Mouse (Mus musculus) heart, postnatal 36 days (tissue): ENCODE measurements around the gene Ppp6r3. TPM values are rescaled to one million over a fixed set of nuclear protein-coding genes. Genes with fewer than 3 reads are reported as not detected.
A peak's percentile ranks its signal among the peaks of the same experiment; 100 is the strongest.

Experiments used
- DNase-seq, 2 experiments: peaks; one replicate each; pipeline ENCODE4 v3.0.0; 2021 to 2022
- intact Hi-C: fragments of 180-260 bp; cut with DNase I; formaldehyde crosslinking; loops from one replicate; pipeline ENCODE4 v1.15.1; 2025
- total RNA-seq, 2 experiments: library from RNA; stranded (reverse); gene quantifications; 2 replicates each; pipeline ENCODE4 v1.2.3; 2021

The Ppp6r3 gene
- total RNA-seq, 2 experiments from 2014 or later: 71.5 to 77.8 TPM

DNA sequence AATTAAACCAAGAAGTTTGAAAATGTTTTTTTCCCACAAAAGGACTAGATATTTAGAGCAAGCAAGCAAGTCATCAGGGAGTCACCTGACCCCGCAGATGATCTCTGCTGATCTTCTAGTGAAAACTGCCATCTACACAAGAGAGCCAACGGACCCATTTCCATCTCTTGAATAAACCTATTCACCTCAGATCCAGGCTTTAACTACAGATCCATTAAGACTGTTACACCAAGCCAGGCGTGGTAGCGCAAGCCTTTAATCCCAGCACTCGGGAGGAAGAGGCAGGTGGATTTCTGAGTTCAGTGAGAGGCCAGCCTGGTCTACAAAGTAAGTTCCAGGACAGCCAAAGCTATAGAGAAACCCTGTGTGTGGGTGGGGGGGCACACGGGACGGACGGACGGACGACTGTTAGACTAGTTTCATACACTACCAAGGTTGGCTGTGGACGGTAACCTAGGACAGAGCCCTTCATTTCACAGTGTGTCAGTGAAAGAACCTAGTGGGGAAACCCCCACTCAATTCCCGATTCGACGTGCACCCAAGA is 42.8 kb downstream of the Ppp6r3 start:
- intact Hi-C loops: loop anchor here (5.0 kb wide), 1 partner anchor 40 kb away; no protein-coding TSS in a partner anchor
- DNase-seq: no peak

DNA sequence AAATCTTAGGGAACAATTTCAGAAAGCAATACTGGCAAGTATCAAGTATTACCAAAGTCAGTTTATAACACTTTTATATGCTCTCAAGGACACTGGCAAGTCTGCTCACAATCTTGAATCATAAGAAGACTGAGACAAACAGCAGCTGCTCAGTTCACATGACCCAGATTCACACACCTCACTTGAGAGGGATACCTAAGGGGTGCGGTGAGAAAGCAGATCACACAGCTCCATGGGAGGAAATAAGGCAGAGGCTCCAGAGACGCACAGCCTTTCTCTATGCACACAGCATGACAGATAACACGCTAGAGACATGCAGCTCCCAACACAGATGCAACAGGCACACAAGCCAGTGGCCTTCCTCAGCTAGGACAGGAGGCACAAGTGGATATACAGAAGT is 45.8 kb downstream of the Ppp6r3 start:
- intact Hi-C loops: loop anchor here (5.0 kb wide), 1 partner anchor 43 kb away; no protein-coding TSS in a partner anchor
- no peak for DNase-seq

DNA sequence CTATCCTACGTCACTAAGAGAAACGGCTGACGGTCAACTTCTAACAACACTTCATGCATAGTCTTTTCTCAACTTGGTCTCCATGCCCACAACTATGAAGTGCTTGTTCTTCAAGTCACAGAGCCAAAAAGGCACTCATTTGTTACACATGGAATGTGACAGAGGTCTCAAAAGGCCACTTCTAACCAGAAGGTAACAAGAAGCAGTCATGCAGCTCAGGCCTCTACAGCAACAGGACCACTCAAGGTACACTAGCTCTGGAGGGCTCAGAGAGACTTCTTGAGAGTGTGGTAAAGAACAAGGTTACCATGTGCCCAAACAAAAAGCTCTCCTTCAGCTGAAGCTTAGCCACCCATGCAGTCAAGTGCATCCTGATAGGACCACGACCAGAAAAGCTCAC is 46.9 kb downstream of the Ppp6r3 start:
- intact Hi-C loops: no loop called here
- DNase-seq: no peak

DNA sequence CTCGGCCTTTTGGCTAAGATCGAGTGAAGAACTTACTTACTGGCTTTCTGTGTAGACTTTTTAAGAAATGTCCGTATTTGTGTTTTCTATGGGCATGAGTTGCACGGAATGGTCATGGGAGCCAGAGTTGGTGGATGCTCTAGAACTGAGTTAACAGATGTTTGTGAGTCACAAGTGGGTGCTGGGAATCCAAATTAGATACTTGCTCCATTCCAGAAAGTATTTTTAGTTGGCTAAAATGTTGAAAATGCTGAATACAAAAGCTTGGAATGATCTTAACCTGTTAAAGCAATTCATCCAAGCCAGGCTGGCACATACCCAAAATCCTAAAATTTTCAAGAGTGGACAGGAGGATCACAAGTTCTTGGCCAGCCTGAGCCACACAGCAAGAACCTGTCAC is 48.0 kb downstream of the Ppp6r3 start:
- no peak for DNase-seq
- intact Hi-C loops: no loop called here

DNA sequence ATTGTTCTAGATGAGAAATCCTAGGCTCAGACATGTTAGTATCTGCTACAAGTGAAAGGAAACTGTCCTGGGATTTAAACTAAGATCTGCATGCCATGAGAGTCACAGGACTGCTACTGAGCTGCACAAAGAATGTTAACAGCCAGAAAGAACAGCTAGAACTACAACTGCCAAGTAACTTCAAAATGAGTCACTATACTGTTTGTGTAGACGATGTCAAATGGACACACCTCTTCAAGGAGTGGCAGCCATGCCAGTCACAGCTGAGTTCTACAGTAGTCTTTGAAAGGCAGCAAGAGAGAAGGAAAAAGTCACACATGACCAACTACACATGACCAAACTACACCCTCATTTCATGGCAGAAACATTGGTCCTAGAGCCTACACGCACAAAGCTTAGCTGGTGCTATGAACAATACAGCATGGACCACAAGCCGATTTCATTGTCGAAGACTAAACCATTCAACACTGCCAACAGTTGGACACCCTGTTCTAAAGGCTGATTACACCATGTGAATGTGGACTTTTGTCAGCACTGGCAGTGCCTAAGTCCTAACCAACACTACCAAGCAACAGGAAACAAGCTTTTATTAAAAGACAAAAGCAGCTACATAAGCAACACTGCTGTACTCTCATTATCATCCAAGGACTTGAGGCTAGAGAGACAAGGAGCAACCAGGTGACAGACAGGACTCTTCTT is 55.9 kb downstream of the Ppp6r3 start:
- intact Hi-C loops: loop anchor here (5.0 kb wide), 1 partner anchor 43 kb away; no protein-coding TSS in a partner anchor
- no peak for DNase-seq

DNA sequence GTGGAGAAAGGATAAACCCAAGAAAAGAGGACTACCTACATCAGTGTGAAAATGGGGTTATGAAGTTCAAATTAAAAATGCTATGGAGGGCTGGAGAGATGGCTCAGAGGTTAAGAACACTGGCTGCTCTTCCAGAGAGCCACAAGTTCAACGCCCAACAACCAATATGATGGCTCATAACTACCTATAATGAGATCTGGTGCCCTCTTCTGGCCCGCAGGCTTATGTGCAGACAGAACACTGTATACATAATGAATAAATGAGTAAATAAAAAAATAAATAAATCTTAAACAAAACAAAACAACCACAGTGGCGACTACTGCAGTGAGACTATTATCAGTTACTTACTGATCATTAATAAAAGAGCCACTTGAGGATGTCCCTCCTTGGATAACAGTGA is 78.3 kb downstream of the Ppp6r3 start:
- DNase-seq: no peak
- intact Hi-C loops: no loop called here

DNA sequence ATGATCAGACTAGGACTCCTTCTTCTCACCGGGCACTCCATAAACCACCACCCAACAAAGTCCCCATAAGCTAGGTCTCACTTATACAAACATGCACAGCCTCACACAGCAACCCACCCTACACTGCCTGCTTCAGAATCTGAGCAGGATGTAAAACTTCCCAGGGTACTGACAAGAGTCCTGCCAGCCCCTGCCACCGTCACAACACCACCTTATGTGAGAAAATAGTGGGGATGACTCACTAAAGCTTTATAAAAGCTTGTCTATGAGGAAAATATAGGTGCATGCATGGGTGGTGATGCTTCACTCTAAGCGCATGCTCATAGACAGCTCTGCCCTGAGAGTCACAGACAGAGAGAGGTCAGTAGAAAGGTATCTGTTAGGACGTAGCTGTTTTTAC is 85.7 kb downstream of the Ppp6r3 start:
- no peak for DNase-seq
- intact Hi-C loops: no loop called here

DNA sequence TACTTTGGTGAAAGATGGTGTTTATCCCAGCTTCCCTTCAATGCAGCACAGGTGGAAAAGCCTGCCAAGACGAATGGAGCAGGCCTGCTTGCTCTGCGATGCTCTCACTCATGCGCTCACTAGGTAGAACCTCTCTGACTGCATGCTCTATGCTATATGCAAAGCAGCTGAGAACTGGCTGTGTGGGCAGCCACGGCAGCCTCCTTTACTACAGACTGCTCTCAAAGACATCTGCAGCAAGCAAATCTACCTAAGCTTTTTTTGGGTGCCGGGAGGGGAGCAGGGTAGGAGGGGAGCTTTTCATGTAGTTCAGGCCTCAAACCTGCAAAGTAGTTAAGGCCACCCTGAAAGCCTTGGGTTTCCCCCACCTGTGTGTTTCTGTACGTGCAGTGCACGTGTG is 92.7 kb downstream of the Ppp6r3 start:
- intact Hi-C loops: no loop called here
- no peak for DNase-seq

DNA sequence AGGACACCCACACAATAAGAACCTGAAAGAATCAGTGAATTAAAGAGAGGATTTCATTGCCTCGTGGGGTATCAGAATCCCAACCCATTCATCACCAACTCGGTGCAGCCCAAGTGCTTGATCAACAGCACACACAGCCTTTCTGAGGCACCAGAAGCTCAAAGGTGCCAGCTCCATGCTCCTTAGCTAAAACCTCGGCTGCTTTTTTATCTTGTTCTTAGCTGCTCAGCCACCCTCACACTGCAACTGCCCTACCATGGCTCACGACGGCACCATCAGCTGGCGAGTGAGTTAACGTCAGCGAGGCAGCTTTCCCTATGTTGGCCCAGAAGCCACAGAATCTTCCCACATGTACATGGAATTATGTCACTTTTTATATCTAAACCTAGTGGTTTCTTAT is 95.4 kb downstream of the Ppp6r3 start:
- DNase-seq: no peak
- intact Hi-C loops: no loop called here

DNA sequence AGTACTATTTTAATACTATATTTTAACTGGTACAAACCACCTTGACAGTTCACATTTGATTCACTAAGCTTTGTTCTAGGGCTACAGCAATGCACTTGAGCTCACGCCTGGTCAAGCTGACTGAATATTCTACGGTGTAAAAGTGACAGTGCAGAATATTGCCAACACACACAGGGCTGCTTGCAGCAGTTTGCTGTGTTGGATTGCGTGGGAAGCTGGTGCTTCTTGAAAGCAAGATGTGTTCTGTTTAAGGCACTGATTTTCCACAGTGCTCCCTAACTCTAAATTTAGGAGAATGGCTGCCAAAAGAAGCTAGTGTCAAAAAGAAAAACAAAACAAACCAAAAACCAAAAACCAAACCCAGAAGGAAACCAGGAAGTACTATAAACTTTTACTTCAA is 98.6 kb downstream of the Ppp6r3 start:
- no peak for DNase-seq
- intact Hi-C loops: no loop called here

DNA sequence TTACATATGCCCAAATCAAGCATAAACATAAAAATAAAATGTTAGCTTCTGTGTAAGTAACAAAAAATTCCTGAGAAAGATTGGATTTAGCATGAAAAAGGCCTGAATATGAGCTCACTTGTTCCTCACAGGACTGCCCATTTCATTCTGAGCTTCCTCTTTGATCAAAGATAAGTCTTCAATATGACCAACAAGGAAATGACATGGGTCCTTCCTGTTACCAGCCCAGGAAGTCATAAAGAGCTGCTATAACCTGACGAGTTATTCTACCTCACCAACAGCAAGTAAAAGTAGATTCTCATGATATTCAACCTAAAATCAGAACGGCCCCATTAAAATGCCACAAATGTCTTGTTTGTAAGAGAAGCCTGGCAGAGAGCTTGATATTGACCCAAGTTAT is 104.3 kb downstream of the Ppp6r3 start:
- intact Hi-C loops: no loop called here

DNA sequence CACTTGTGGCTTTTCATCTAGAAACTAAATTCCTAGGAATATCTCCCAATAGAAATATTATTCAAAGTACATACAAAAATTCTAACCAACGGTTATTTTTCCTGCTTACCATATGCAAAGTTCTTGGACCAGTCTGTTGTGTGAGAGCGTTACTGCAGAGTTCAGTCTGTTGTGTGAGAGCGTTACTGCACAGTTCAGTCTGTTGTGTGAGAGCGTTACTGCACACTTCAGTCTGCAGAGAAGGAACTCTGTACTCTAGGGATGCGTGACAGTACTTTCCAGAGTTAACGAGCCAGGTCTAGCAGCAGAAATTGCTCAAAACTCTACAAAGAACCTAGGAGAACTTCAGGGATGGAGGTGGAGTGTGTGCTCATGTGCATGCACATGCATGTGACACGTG is 108.0 kb downstream of the Ppp6r3 start:
- no peak for DNase-seq
- intact Hi-C loops: no loop called here

More for the DNA sequence above, 104.3 kb downstream of the Ppp6r3 start:
- DNase-seq: no peak

DNA sequence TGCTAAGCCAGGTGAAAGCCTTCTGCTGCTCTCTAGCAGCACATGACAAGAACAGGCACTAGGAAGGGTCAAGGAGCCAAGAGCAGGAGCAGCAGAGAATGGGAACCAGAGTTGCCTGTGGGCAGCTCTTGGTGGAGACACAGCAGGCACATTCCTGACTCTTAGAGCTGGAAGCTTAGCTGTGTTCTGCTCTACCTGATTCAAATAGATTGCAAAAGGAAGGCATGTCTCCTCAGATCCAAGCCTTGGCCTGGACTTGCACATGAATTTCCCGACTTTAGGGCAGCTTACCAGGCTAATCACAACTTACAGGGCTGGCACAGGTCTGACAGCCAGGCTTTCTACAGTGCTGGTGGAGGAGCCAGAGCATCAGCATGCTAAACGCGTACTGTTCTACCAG is 115.6 kb downstream of the Ppp6r3 start:
- intact Hi-C loops: no loop called here
- DNase-seq: no peak

DNA sequence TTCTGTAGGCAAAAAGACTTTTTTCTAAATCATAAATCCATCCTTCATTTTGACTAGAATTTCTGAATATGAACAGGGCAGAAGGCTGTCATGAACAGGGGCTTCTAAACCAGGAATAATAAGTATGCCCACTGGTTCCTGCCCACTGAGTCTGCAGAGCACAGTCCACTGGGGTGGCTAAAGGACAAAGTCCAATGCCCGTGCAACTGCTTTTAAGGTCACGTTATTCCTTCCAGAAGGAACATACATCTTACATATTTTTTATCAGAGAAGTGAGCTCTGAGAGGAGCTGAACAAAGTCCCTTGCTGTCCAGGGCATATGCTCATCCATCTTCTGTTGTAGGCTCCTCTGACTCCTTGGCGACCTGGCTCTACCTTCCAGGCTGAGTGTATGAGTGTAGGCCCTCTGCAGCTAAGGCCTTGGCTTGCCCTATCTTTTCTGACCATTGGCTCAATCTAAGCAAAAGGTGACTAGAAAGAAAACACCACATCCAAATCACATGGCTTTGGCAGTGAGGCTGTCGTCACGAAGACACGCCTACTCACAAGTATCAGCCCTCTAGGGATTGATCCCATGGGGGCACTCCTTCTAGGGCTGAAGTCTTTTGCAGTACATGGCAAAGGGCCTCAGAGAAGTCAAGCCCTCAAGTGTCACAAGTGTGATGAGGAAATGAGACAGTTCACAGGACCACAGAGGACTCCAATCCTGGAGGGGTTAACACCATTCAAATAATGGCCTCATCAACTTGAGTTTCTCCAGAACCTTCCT is 117.0 kb downstream of the Ppp6r3 start:
- intact Hi-C loops: no loop called here

DNA sequence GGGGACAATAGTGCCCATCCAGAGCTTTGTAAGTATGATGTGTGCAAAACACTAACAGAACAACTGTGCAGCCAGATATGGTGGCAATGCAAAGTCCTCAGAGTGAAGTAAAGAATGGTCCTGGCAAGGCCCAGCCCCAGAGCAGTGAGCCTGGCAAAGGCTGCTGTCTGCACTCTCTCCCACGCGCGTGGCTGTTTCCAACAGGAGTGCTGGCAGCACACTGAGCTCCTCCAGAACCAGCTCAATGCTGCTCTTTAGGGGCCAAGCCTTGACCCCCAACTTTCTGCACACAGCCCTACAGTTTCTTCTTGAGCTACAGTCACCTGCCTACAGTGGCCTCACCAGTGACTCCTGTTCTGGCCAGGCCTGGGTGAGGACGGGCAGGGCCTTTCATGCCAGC is 117.8 kb downstream of the Ppp6r3 start:
- no peak for DNase-seq
- intact Hi-C loops: no loop called here

More for the DNA sequence above, 117.0 kb downstream of the Ppp6r3 start:
- DNase-seq: no peak

DNA sequence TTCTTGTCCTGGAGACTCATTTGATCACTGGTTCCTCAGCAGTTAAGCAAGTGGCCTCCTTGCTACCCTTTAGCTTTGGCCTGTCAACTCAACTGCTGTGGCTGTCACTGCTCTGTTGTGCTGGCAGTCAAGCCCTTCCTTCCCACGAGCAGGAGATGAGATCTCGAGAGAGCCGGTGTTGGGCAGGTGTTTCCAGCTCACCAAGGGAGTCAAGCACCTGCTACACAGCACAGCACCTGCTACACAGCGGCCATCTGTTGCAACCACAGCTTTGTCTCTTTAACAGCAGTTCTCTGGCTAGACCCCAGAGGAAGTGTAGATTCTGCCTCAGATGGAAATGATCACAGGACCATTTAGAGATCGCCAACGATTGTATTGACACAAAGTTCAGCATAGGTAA is 123.9 kb downstream of the Ppp6r3 start:
- no peak for DNase-seq
- intact Hi-C loops: loop anchor here (1.0 to 2.0 kb wide), 2 partner anchors 62 to 131 kb away; no protein-coding TSS in a partner anchor

DNA sequence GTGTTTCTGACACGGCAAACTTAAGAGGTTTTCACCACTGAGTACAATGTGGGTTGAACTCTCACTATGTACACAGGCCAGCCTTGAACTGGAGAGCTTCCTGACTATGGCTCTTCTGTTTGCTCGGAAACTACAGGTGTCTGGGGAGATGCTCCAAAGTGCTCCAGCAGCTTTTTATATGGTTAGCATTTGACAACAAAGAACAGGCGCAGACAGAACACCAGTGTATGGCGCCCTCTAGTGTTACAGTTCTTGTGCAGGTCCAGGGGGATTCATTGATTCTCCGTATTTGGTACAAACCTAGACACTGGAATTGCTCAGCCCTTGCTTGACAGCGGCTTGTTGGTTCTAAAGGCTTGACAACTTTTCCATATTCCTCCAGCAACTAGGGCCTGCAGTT is 124.4 kb downstream of the Ppp6r3 start:
- DNase-seq: peak; percentile 59 to 66
- intact Hi-C loops: loop anchor here (1.0 to 2.0 kb wide), 2 partner anchors 62 to 130 kb away; no protein-coding TSS in a partner anchor

DNA sequence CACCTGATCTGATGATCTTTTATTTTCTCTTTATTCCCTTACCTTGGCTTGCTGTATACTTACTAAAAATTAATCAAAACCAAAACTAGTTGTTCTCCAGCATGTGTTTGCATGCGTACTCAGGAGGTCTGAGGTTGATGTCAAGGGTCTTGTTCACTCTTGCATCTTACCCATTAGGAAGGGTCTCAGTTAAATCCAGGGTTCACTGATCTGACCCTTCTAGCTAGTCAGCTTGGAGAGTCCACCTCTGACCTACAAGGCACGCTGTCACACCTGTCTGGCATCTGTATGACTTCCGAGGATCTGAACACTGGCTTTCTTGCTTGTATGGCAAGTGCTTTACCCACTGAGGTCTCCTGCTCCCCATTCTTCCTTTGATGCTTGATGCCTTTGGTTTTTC is 124.8 kb downstream of the Ppp6r3 start:
- intact Hi-C loops: loop anchor here (1.0 to 2.0 kb wide), 3 partner anchors 61 to 157 kb away; no protein-coding TSS in a partner anchor
- DNase-seq: no peak

DNA sequence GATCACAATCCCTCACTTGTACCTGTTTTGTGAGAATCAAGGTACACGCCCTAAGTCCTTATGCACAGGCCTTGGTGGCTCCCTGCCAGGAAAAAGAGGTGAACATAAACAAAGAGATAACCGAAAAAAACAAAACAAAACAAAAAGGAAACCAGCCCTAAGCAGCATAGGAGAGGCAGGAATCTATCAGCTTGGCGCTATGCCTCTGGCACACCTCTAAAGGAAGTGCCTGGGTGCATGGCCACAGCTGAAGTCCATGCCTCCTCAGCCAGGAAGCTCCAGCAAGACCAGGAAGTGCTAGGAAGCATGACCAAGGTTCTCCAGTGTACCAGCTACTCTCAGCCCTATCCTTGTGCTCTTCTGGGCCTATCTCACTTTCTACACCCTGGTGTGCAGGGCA is 126.3 kb downstream of the Ppp6r3 start:
- intact Hi-C loops: no loop called here
- no peak for DNase-seq

DNA sequence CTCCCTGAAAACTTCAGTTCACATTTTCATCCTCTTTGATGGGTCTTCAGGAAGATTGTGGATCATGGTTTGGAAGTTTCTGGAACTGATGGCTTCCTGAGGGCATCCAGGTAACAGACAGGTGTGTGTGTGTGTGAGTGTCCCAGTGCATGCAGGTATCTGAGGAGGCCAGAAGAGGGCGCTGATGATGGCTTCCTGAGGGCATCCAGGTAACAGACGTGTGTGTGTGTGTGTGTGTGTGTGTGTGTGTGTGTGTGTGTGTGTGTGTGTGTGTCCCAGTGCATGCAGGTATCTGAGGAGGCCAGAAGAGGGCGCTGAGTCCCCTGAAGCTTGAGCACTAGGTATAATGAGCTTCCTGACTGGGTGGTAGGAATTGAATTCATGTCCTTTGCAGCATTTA is 128.2 kb downstream of the Ppp6r3 start:
- intact Hi-C loops: no loop called here
- no peak for DNase-seq

DNA sequence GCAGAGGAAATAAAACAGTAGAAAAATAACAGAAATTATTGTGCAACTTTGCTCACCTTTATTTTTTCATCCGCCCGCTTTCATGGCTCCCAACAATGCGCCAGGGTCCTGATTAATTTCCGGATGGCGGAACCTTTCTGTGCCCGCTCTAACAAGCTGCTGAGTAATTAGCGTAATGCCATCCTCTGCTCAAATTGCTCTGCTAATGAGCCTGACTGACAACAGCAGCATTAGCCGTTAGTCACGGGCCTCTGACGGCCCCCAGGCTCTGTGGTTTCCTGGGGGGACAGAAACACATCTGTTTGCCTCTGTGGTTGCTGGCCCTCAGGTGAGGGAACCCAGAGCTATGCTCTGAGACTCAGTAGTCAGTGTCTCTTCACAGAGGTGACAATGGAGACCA is 134.5 kb downstream of the Ppp6r3 start:
- intact Hi-C loops: no loop called here

DNA sequence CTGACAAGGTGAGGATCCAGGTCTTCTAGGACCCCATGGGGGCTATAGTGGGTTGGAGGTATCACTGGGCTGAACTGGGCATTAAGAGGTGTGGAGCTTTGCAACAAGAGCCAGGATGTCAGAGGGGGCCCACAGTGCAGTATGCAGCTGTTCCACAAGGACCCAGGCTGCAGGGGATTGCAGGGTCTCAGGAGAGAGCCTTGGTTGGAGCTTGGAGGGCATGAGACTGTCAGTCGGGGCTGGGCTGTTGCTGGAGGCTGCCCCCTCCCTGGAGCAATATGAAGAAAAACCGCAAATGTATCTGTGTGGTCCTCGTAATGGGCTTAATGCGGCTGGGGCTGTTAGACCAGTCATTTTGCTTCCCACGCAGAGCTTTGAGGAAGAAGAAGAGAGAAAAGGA is 134.9 kb downstream of the Ppp6r3 start:
- intact Hi-C loops: no loop called here
- no peak for DNase-seq

More for the DNA sequence above, 134.5 kb downstream of the Ppp6r3 start:
- DNase-seq: no peak
